Mouse (Mus musculus) intestine, embryonic 16.5 days (tissue): ENCODE measurements at regions not wholly inside any gene's neighbourhood (a gene's known extent, or its start where the extent isn't known, plus 50 kb on each side); places are given as distances from the start of the nearest gene placed in this dataset. TPM values are rescaled to one million over a fixed set of nuclear protein-coding genes. Genes with fewer than 3 reads are reported as not detected.

Experiments
- ATAC-seq: fragments of 200-750 bp; cut with Nextera tagmentation; 2 replicates; pipeline ENCODE4 v1.8.0; 2017; ENCODE audit warnings: moderate TSS enrichment, moderate library complexity
- H3K27ac ChIP-seq: fragments of 300-500 bp; sonication (generic); 2 replicates; pipeline ENCODE4 v1.5.1; 2014; ENCODE audit warnings: mild to moderate bottlenecking, low read length
- H3K27me3 ChIP-seq: fragments of 300-500 bp; sonication (generic); replicated peaks from 2 replicates; pipeline ENCODE4 v1.6.1; 2014; ENCODE audit warnings: low read length, control low read depth, mixed read lengths; ENCODE audit not compliant: control insufficient read depth, insufficient read depth
- H3K36me3 ChIP-seq: fragments of 300-500 bp; sonication (generic); 2 replicates; pipeline ENCODE4 v1.6.1; 2014; ENCODE audit warnings: low read length, control low read depth; ENCODE audit not compliant: control insufficient read depth, insufficient read depth
- H3K4me1 ChIP-seq: fragments of 300-500 bp; sonication (generic); 2 replicates; pipeline ENCODE4 v1.6.1; 2014; ENCODE audit warnings: low read length, control low read depth, mixed read lengths; ENCODE audit not compliant: control insufficient read depth, insufficient read depth
- H3K4me2 ChIP-seq: fragments of 300-500 bp; sonication (generic); 2 replicates; pipeline ENCODE4 v1.6.1; 2014; ENCODE audit warnings: low read depth, low read length, control low read depth
- H3K4me3 ChIP-seq: fragments of 300-500 bp; sonication (generic); 2 replicates; pipeline ENCODE4 v1.5.1; 2014; ENCODE audit warnings: mild to moderate bottlenecking, low read length
- H3K9ac ChIP-seq: fragments of 300-500 bp; sonication (generic); 2 replicates; pipeline ENCODE4 v1.6.1; 2014; ENCODE audit warnings: low read depth, low read length
- H3K9me3 ChIP-seq: fragments of 300-500 bp; sonication (generic); 2 replicates; pipeline ENCODE4 v1.6.1; 2016; ENCODE audit warnings: low read length, control low read depth; ENCODE audit not compliant: control insufficient read depth
- WGBS: fragments of 180-500 bp; shearing (Covaris S2); extraction: QIAGEN DNeasy Blood & Tissue Kit; methylation state at CpG from one replicate; pipeline ENCODE4 v1.1.7; 2014; 5-methylcytosine and 5-hydroxymethylcytosine counted together
- microRNA-seq: library from miRNA; unstranded; fragments of <30 nt; microRNA quantifications from one replicate; pipeline ENCODE4, GENCODE M21; 2016

- Histone ChIP-seq H3K9ac (no peak overlapping the region), H3K4me1 (no peaks in the 10 kb centered on the region), H3K27me3 (no peaks in the 10 kb centered on the region), H3K27ac (no peak overlapping the region), H3K4me2 (no peak overlapping the region), H3K9me3 (no peaks in the 10 kb centered on the region), H3K4me3 (no peak overlapping the region), H3K36me3 (no peaks in the 10 kb centered on the region)
- 82% methylated on average over 4 of the region's 4 CpGs for WGBS
- ATAC-seq = no peak
Measured at GRCm38 (mm10) chr16:77665781-77666180, 63.9 kb upstream of the Gm11146 start.

GRCm38 (mm10) chr16:77662107-77662518 lies 60.2 kb upstream of the Gm11146 start:
- no peaks in the 10 kb centered on the region for H3K4me1 ChIP-seq
- H3K27me3 ChIP-seq = no peaks in the 10 kb centered on the region
- no peaks in the 10 kb centered on the region for H3K9me3 ChIP-seq
- peak; percentile 42; the same call in 1 of the 2 replicates for ATAC-seq
- H3K4me3 ChIP-seq = no peak overlapping the region
- H3K9ac ChIP-seq = no peak overlapping the region
- H3K27ac ChIP-seq = no peak overlapping the region
- H3K4me2 ChIP-seq = no peak overlapping the region
- H3K36me3 ChIP-seq = no peaks in the 10 kb centered on the region
- WGBS = 31% methylated on average over 4 of the region's 4 CpGs

GRCm38 (mm10) chr16:77653306-77653705 lies 51.4 kb upstream of the Gm11146 start:
- WGBS = 41% methylated on average over 3 of the region's 3 CpGs
- Histone ChIP-seq H3K36me3 (no peaks in the 10 kb centered on the region), H3K27ac (no peak overlapping the region), H3K9ac (no peak overlapping the region), H3K4me3 (no peak overlapping the region), H3K4me1 (no peaks in the 10 kb centered on the region), H3K4me2 (no peak overlapping the region), H3K9me3 (no peaks in the 10 kb centered on the region), H3K27me3 (no peaks in the 10 kb centered on the region)
- ATAC-seq = no peak

Small RNA genes lying in the stretch of these regions (microRNA-seq; reads per million reads assigned to microRNA genes)
- not detected for gene Gm25025
